Mouse (Mus musculus) liver, embryonic 15.5 days (tissue): Measurements from ENCODE around the gene Car7. TPM values are rescaled to one million over a fixed set of nuclear protein-coding genes. Genes with fewer than 3 reads are reported as not detected.

Source experiments
- ATAC-seq: fragments of 200-750 bp; cut with Nextera tagmentation; 2 replicates; pipeline ENCODE4 v1.8.0; 2017; ENCODE audit warnings: moderate number of reproducible peaks, mild to moderate bottlenecking, moderate library complexity; ENCODE audit not compliant: insufficient read depth
- H3K27ac ChIP-seq: fragments of 300-500 bp; sonication (generic); replicated peaks from 2 replicates; pipeline ENCODE4 v1.5.1; 2015; ENCODE audit warnings: mild to moderate bottlenecking, inconsistent platforms
- H3K27me3 ChIP-seq: fragments of 300-500 bp; sonication (generic); 2 replicates; pipeline ENCODE4 v1.6.1; 2015; ENCODE audit warnings: mild to moderate bottlenecking, inconsistent platforms
- H3K36me3 ChIP-seq: fragments of 300-500 bp; sonication (generic); replicated peaks from 2 replicates; pipeline ENCODE4 v1.6.1; 2015; ENCODE audit warnings: moderate library complexity, mild to moderate bottlenecking, inconsistent platforms
- H3K4me1 ChIP-seq: fragments of 300-500 bp; sonication (generic); replicated peaks from 2 replicates; pipeline ENCODE4 v1.6.1; 2015; ENCODE audit warnings: inconsistent platforms
- H3K4me2 ChIP-seq: fragments of 300-500 bp; sonication (generic); 2 replicates; pipeline ENCODE4 v1.6.1; 2015; ENCODE audit warnings: moderate library complexity, mild to moderate bottlenecking, inconsistent platforms
- H3K4me3 ChIP-seq: fragments of 300-500 bp; sonication (generic); replicated peaks from 2 replicates; pipeline ENCODE4 v1.5.1; 2015; ENCODE audit warnings: mild to moderate bottlenecking, inconsistent platforms
- H3K9ac ChIP-seq: fragments of 300-500 bp; sonication (generic); 2 replicates; pipeline ENCODE4 v1.6.1; 2015; ENCODE audit warnings: moderate library complexity, mild to moderate bottlenecking, inconsistent platforms
- H3K9me3 ChIP-seq: fragments of 300-500 bp; sonication (generic); replicated peaks from 2 replicates; pipeline ENCODE4 v1.6.1; 2016; ENCODE audit warnings: inconsistent platforms
- WGBS: fragments of 180-500 bp; shearing (Covaris S2); methylation state at CpG from one replicate; pipeline ENCODE4 v1.1.7; 2015; ENCODE audit warnings: mixed read lengths; ENCODE audit not compliant: insufficient replicate concordance; 5-methylcytosine and 5-hydroxymethylcytosine counted together
- polyA plus RNA-seq: library from polyadenylated mRNA; unstranded; fragments of >200 nt; fragmentation: Nextera tagmentation; extraction: Ambion mirVana; gene quantifications from 2 replicates; pipeline ENCODE4 v1.2.1, GENCODE M21; 2015

Gene Car7
- polyA plus RNA-seq, 1 experiment from 2014 or later, result 6.1 TPM

DNA sequence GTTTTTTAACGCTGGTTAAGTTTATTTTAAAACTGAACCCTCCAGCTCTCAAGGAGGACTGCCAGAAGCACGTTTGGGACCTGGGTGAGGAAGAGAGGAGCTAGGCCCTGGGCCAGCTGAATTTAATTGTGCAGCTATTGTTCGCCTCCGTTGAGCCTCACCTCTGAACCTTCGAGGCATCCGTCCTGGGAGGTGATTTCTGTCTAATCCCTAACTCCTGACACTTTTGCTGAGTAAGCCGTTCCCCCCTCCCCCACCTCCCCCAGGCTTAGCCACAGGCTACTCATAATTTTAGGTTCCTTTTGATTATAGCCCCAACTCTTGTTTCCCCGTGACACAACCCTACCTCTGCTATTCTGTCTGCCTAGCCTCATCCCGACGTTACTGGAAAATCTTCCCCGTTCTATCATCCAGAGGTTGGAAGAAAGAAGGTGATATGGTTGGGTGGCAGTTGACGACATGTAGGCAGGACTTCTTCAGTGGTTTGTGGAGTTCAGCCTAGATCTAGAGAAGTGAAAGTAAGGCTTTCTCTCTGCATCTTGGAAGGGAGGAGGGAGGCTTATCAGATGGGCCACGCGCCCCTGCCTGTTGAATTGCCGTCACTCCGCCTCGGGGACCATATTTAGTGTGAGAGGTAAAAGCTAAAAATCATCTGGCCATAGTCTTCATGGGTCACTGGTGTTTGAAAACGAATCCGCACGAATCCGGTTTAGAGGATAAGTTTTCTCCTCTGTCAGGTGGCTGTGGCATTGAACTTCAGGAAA is 61.5 kb downstream of the Car7 start:
- peaks cover 2% of the 10 kb centered on the region; the same call in 1 of the 2 replicates for H3K27me3 ChIP-seq
- H3K4me1 ChIP-seq, result peaks cover 28% of the 10 kb centered on the region
- no peak overlapping the region for H3K4me3 ChIP-seq
- peaks cover 20% of the 10 kb centered on the region for H3K36me3 ChIP-seq
- ATAC-seq, result no peak
- H3K4me2 ChIP-seq, result peak overlapping the region; percentile 32
- H3K27ac ChIP-seq, result no peak overlapping the region
- WGBS, result 64% methylated on average over 21 of the region's 21 CpGs
- H3K9me3 ChIP-seq, result no peaks in the 10 kb centered on the region
- no peak overlapping the region for H3K9ac ChIP-seq

DNA sequence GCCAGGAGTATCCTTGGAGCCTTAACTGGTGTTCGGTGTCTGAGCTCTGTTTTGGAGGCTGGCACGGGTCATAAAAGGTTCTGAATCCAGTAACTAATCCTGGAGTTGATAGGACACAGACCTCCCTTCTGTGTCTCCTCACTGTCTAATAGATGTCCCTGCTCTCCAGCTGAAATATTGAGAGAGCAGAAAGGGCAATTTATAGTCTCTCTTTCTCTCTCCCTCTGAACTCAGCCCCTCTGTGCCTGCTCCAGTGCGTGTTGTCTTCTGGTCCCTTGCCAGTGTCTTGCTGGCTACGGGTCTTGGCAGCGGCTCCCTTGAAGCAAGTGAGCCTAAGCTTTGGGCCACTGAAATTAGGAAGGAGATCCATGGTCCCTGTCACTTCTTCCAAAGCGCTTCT is 63.2 kb downstream of the Car7 start:
- Histone ChIP-seq H3K9me3 (no peaks in the 10 kb centered on the region), H3K27ac (no peak overlapping the region), H3K27me3 (peaks cover 16% of the 10 kb centered on the region), H3K4me3 (no peak overlapping the region), H3K9ac (no peak overlapping the region), H3K4me1 (peaks cover 23% of the 10 kb centered on the region), H3K4me2 (no peak overlapping the region), H3K36me3 (peaks cover 20% of the 10 kb centered on the region)
- no peak for ATAC-seq
- WGBS, result 75% methylated on average over 6 of the region's 6 CpGs

DNA sequence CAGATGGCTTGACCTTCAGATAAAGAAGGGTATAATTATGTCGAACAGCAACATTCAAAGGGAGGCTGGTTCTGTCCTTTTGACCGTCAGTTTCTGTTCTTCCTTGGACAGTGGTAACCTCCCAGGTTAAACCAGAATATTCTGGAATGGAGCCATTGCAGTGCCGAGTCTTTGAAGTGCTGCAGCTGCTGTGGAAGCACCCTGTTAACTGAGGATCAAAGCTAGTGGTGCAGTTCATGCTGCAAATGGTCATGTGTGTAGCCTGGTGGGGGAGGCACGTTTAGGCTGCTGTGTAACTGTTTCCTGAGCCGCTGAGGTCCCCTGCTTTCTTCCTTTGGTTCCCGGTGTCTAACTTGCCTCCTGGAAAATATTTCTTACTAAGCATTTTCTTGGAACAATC is 64.0 kb downstream of the Car7 start:
- Histone ChIP-seq H3K4me2 (no peak overlapping the region), H3K36me3 (peaks cover 16% of the 10 kb centered on the region), H3K9ac (no peak overlapping the region), H3K4me1 (peaks cover 22% of the 10 kb centered on the region), H3K9me3 (no peaks in the 10 kb centered on the region), H3K27me3 (peaks cover 16% of the 10 kb centered on the region), H3K27ac (no peak overlapping the region), H3K4me3 (no peak overlapping the region)
- ATAC-seq, result no peak
- 54% methylated on average over 6 of the region's 6 CpGs for WGBS

Other genes with a start within 250 kb of the Car7 start
- gene Cmtm2a, start 241.5 kb upstream of the Car7 start, polyA plus RNA-seq, result not detected in 2 replicates
- gene Gm45711, start 224.6 kb upstream of the Car7 start, polyA plus RNA-seq, result not detected in 2 replicates
- gene Cmtm1, start 224.5 kb upstream of the Car7 start, polyA plus RNA-seq, result not detected in 2 replicates
- gene Gm11020, start 213.1 kb upstream of the Car7 start, polyA plus RNA-seq, result not detected in 2 replicates
- gene Cmtm2b, start 212.5 kb upstream of the Car7 start, polyA plus RNA-seq, result not detected in 2 replicates
- 17.6 and 18.5 TPM in 2 replicates for gene Cmtm3, start 195.3 kb upstream of the Car7 start, polyA plus RNA-seq
- 0.38 and 0.64 TPM in 2 replicates for gene Cmtm4, start 138.9 kb upstream of the Car7 start, polyA plus RNA-seq
- gene Dync1li2, start 91.6 kb upstream of the Car7 start, polyA plus RNA-seq, result 10.5 and 11.5 TPM in 2 replicates
- 0.05 TPM in 1 of 2 replicates, not detected in the other for gene Terb1, start 24.8 kb upstream of the Car7 start, polyA plus RNA-seq
- gene Nae1, start 52 bp upstream of the Car7 start, polyA plus RNA-seq, result 26.7 and 28.7 TPM in 2 replicates
- 3.1 and 3.5 TPM in 2 replicates for gene Pdp2, start 56.8 kb downstream of the Car7 start, polyA plus RNA-seq
- 0.08 and 0.18 TPM in 2 replicates for gene Cdh16, start 89.7 kb downstream of the Car7 start, polyA plus RNA-seq
- gene Rrad, start 96.6 kb downstream of the Car7 start, polyA plus RNA-seq, result 1.7 and 2.2 TPM in 2 replicates
- gene Ciao2b, start 107.3 kb downstream of the Car7 start, polyA plus RNA-seq, result 37.5 and 44.3 TPM in 2 replicates
- gene Ces2a, start 199.3 kb downstream of the Car7 start, polyA plus RNA-seq, result 22.7 and 28.4 TPM in 2 replicates